Mouse (Mus musculus) midbrain, embryonic 15.5 days (tissue): ENCODE data around the gene AL731706.1. TPM values are rescaled to one million over a fixed set of nuclear protein-coding genes. Genes with fewer than 3 reads are reported as not detected.
A peak's percentile ranks its signal among the peaks of the same experiment; 100 is the strongest.
"Not testable (repeated sequence)": the region's sequence is repeated elsewhere in the genome, so short reads cannot be mapped to it uniquely, and the experiment has no call there.

Experiments used
- ATAC-seq: fragments of 200-750 bp; cut with Nextera tagmentation; replicated peaks from 2 replicates; pipeline ENCODE4 v1.8.0; 2017; ENCODE audit warnings: moderate TSS enrichment
- H3K27ac ChIP-seq: fragments of 300-500 bp; sonication (generic); 2 replicates; pipeline ENCODE4 v1.5.1; 2015; ENCODE audit warnings: mild to moderate bottlenecking, inconsistent platforms
- H3K27me3 ChIP-seq: fragments of 300-500 bp; sonication (generic); replicated peaks from 2 replicates; pipeline ENCODE4 v1.6.1; 2015; ENCODE audit warnings: inconsistent platforms
- H3K36me3 ChIP-seq: fragments of 300-500 bp; sonication (generic); replicated peaks from 2 replicates; pipeline ENCODE4 v1.6.1; 2015; ENCODE audit warnings: inconsistent platforms
- H3K4me1 ChIP-seq: fragments of 300-500 bp; sonication (generic); 2 replicates; pipeline ENCODE4 v1.6.1; 2015; ENCODE audit warnings: inconsistent platforms
- H3K4me2 ChIP-seq: fragments of 300-500 bp; sonication (generic); 2 replicates; pipeline ENCODE4 v1.6.1; 2015; ENCODE audit warnings: inconsistent platforms, mild to moderate bottlenecking, moderate library complexity
- H3K4me3 ChIP-seq: fragments of 300-500 bp; sonication (generic); 2 replicates; pipeline ENCODE4 v1.5.1; 2015; ENCODE audit warnings: mild to moderate bottlenecking, inconsistent platforms
- H3K9ac ChIP-seq: fragments of 300-500 bp; sonication (generic); 2 replicates; pipeline ENCODE4 v1.6.1; 2015; ENCODE audit warnings: mild to moderate bottlenecking, inconsistent platforms
- H3K9me3 ChIP-seq: fragments of 300-500 bp; sonication (generic); 2 replicates; pipeline ENCODE4 v1.6.1; 2016; ENCODE audit warnings: inconsistent platforms
- WGBS: fragments of 180-500 bp; shearing (Covaris S2); methylation state at CpG from one replicate; pipeline ENCODE4 v1.1.7; 2015; ENCODE audit warnings: mixed read lengths; 5-methylcytosine and 5-hydroxymethylcytosine counted together
- polyA plus RNA-seq: library from polyadenylated mRNA; unstranded; fragments of >200 nt; fragmentation: Nextera tagmentation; extraction: Ambion mirVana; gene quantifications from 2 replicates; pipeline ENCODE4 v1.2.1, GENCODE M21; 2015

The AL731706.1 gene
- polyA plus RNA-seq, 1 experiment from 2014 or later = 14.0 TPM

DNA sequence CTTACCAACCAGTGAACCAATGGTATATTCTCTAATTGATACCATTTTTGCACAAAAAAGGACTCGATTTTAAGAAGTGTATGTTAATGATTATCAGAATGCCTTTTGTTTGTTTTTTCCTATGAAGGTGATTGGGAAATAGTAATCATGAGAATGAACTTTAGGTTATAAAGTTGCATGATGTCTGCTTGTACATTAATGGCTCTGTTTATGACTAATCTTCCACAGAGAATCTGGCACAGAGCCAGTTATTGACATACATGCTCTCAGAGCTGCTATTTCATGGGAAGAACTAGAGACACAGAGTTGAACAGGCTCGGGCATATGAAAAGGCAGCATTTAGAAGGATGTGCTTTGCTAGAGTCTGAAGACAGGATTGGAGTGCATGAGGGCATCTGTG, 4.9 kb upstream of the AL731706.1 start:
- no peak for ATAC-seq
- H3K9me3 ChIP-seq = no peaks in the 10 kb centered on the region
- H3K4me1 ChIP-seq = peaks cover 6% of the 10 kb centered on the region; the same call in 1 of the 2 replicates
- no peak overlapping the region for H3K4me3 ChIP-seq
- no peaks in the 10 kb centered on the region for H3K36me3 ChIP-seq
- no peak overlapping the region for H3K4me2 ChIP-seq
- no peak overlapping the region for H3K9ac ChIP-seq
- H3K27ac ChIP-seq = no peak overlapping the region
- H3K27me3 ChIP-seq = no peaks in the 10 kb centered on the region
- WGBS = 80% methylated on average over 2 of the region's 2 CpGs

DNA sequence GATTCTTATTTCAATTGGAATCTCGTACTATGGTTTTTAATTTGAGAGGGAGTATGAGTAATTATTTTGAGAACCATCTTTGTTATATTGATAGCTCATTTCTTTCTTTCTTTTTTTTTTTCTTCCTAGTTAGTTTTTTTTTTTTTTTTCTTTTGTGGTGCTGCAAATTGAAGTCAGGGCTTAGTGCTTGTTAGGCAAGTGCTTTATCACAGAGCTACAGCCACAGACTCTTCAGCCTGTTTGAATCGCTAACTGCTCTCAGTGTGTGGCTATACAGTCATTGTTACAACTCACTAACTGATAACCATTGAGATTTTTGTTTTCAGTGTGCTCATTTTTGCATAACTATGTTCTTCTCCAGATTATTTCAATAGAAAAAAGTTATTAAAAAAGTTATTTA, 3.3 kb upstream of the AL731706.1 start:
- Histone ChIP-seq H3K9ac (no peak overlapping the region), H3K36me3 (no peaks in the 10 kb centered on the region), H3K4me2 (no peak overlapping the region), H3K27ac (no peak overlapping the region), H3K9me3 (no peaks in the 10 kb centered on the region), H3K4me1 (peaks cover 12% of the 10 kb centered on the region), H3K27me3 (no peaks in the 10 kb centered on the region), H3K4me3 (no peak overlapping the region)
- 62% methylated on average over 2 of the region's 2 CpGs for WGBS
- ATAC-seq = no peak

DNA sequence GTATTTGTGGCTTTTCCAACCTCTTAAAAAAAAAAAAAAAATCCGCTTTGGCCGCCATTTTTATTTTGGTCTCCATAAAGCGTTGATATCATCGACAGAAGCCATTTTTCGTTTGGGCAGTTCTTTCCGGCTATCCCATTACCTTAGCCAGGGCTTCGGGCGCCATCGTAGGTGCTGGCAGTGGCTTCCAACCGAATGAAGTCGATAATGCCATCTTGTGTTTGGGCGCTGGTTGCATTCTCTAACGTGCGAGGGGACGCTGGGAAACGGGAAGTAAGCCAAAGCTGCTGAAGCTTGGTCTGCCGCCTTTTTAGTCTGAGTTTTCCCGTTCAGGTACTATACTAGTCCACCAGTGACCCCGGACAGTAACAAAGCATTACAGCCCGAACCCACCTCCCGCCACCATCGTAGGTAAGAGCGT, 772 bp upstream of the AL731706.1 start:
- Histone ChIP-seq H3K4me2 (peak overlapping the region; percentile 53), H3K4me3 (peak overlapping the region; percentile 60), H3K27me3 (no peaks in the 10 kb centered on the region), H3K27ac (peak overlapping the region; percentile 98), H3K36me3 (no peaks in the 10 kb centered on the region), H3K9ac (peak overlapping the region; percentile 62), H3K9me3 (no peaks in the 10 kb centered on the region), H3K4me1 (peaks cover 12% of the 10 kb centered on the region)
- peak; percentile 88 for ATAC-seq
- under 1% methylated on average over 23 of the region's 23 CpGs for WGBS

DNA sequence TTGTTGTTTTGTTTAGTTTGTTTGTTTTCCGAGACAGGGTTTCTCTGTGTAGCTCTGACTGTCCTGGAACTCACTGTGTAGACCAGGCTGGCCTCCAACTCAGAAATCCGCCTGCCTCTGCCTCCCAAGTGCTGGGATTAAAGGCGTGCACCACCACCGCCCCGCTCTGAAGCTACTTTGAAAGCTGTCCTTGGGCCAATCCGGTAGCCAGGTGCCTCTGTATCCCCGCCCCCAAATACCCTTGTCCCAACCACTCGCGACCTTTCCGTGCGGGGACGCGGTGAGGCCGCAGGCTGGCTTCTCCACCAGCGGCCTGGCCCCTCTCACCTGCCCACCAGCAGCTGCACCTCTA, 497 bp downstream of the AL731706.1 start:
- Histone ChIP-seq H3K9ac (peak overlapping the region; percentile 78), H3K4me3 (peak overlapping the region; percentile 60), H3K27ac (peak overlapping the region; percentile 98), H3K4me2 (peak overlapping the region; percentile 52), H3K4me1 (peaks cover 12% of the 10 kb centered on the region)
- ATAC-seq = peak; percentile 73
- not testable (repeated sequence) for H3K9me3 ChIP-seq, H3K36me3 ChIP-seq, H3K27me3 ChIP-seq
- 7% methylated on average over 15 of the region's 15 CpGs for WGBS

DNA sequence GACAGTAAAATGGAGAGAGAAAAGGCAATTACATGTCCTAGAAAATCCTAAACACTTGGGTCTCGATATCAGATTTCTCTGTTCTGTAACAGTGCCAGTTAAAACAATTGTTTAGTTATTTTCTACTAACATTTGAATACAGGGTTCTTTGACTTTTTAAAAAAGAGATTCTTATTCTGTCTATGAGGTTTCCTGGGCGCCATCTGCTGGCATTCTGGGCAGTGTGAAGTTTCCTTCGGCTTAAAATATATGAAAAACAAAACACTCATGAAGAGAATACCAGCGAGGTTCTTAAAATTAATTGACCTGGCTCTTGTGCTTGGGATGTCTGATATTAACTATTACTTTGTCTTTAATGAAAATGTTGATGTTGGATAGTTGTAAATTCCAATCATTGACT, 4.3 kb downstream of the AL731706.1 start:
- no peak overlapping the region for H3K9ac ChIP-seq
- no peak for ATAC-seq
- 66% methylated on average over 4 of the region's 4 CpGs for WGBS
- peaks cover 6% of the 10 kb centered on the region for H3K4me1 ChIP-seq
- no peaks in the 10 kb centered on the region for H3K27me3 ChIP-seq
- H3K9me3 ChIP-seq = no peaks in the 10 kb centered on the region
- H3K4me3 ChIP-seq = no peak overlapping the region
- H3K4me2 ChIP-seq = no peak overlapping the region
- no peaks in the 10 kb centered on the region; the same call in 1 of the 2 replicates for H3K36me3 ChIP-seq
- no peak overlapping the region for H3K27ac ChIP-seq

DNA sequence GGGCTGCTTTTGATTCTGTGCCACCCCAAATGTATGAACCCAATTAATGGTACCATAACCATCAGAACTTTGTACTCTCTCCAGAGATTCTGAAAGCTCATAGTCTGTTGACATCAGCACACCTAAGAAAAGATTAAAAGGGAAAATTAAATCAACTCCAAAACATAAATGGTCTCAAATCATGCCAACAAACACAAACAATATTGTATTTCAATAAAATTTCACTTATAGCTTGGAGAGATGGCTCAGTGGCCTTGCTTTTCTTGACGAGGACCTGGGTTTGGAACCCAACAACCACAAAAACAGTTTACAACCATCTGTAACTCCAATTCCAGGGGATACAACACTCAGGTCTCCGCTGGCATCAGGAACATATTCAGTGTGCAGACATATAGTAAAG, 5.6 kb downstream of the AL731706.1 start, which contains the start of gene AL731706.2:
Gene AL731706.2, minus strand, starts transcription at position 101 of the 400 bp plus-strand sequence.
- peaks cover 6% of the 10 kb centered on the region for H3K4me1 ChIP-seq
- H3K4me2 ChIP-seq = no peak within 1 kb of the TSS
- no peak within 1 kb of the TSS for H3K9ac ChIP-seq
- H3K27ac ChIP-seq = no peak within 1 kb of the TSS
- H3K4me3 ChIP-seq = no peak within 1 kb of the TSS
- ATAC-seq = no peak
- peaks cover 7% of the 10 kb centered on the region; the same call in 1 of the 2 replicates for H3K36me3 ChIP-seq
- no peaks in the 10 kb centered on the region for H3K27me3 ChIP-seq
- H3K9me3 ChIP-seq = no peaks in the 10 kb centered on the region
- WGBS = 97% methylated on average over 2 of the region's 2 CpGs

DNA sequence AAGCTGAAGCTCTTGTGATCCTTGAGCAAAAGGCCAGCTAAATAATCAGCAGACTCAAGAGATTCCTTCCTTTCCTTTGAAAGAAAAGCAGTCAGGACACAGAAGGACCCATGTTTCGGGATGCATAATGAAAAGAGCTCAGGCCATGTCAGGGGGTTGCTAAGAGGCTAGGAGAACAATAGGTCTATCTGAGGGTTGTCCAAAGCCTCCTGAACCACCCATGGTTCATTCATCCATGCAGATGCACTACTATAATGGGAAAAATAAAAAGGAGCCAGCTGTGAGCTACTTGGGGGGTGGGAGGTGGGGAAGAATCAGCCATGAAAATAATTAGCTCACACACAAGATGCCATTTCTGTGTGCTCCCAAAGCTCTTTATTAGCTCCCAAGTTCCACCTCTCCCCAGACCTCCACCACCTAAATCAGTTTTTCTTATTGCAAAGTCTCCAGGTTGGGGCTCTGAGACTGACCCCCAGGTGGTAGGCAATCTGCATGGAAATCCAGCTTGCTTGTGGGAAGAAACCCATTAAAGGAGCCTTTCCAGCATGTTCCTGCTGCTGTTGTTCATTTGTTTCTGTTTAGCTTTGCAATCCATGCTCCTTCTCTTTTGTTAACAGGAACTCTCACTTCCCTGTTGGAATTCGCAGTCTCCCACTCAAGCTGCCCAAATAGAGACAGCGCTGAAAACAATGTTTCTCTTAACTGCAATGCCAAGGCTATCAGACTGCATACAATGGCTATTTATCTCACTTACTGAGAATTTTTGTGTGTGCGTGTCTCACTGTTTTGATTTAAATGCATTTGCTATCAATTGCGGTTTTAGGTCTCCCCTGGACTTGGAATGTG, 36.4 kb downstream of the AL731706.1 start:
- Histone ChIP-seq H3K27ac (peak overlapping the region; percentile 62), H3K9me3 (no peaks in the 10 kb centered on the region), H3K27me3 (no peaks in the 10 kb centered on the region), H3K4me1 (peaks cover 16% of the 10 kb centered on the region), H3K9ac (no peak overlapping the region), H3K4me3 (no peak overlapping the region), H3K4me2 (no peak overlapping the region), H3K36me3 (no peaks in the 10 kb centered on the region)
- WGBS = 8% methylated on average over 5 of the region's 5 CpGs
- ATAC-seq = peak; percentile 52; the same call in 1 of the 2 replicates

DNA sequence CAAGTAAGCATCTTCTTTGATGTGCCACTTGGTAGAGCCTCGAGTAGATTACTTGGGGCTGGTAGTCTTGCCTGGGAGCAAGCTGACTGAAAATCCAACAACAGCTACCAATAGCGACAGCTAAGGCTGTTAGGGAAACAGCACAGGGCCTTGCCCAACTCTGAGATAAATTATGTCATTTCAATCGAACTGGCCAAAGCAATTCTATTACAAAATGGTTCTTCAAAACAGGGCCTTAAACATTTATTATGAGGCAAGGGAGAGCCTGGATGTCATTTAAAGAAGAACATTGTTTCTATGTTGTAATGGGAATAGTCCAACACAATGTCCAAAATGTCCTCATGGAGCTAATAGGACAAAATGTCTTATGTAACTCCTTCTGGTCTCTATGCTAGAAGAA, 40.8 kb downstream of the AL731706.1 start:
- Histone ChIP-seq H3K9me3 (no peaks in the 10 kb centered on the region), H3K27me3 (no peaks in the 10 kb centered on the region), H3K4me3 (no peak overlapping the region), H3K27ac (no peak overlapping the region), H3K4me1 (peaks cover 15% of the 10 kb centered on the region), H3K9ac (no peak overlapping the region), H3K4me2 (no peak overlapping the region), H3K36me3 (no peaks in the 10 kb centered on the region)
- WGBS = 76% methylated on average over 3 of the region's 3 CpGs
- ATAC-seq = no peak

DNA sequence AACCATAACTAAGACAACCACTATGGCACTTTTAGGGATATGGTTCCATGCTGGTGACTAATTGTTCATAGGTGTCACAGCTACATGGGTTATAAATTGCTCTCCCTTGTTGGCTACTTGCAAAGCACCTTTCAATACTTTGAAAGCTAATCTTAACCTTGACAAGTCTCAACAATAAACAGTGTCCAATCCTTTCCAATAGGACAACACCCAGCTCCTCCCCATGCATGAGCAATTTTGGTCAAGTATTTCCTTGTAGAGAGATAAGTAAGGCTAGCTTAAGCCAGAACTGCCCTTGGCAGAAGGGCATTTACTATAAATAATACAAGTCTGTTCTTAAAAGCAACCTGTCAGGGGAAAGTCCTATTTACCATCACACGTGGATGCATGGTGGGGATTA, 53.2 kb downstream of the AL731706.1 start:
- Histone ChIP-seq H3K9me3 (no peaks in the 10 kb centered on the region), H3K4me1 (no peaks in the 10 kb centered on the region), H3K4me2 (no peak overlapping the region), H3K9ac (no peak overlapping the region), H3K27ac (no peak overlapping the region), H3K4me3 (no peak overlapping the region), H3K36me3 (no peaks in the 10 kb centered on the region), H3K27me3 (no peaks in the 10 kb centered on the region)
- ATAC-seq = no peak
- WGBS = 37% methylated on average over 1 of the region's 1 CpGs

DNA sequence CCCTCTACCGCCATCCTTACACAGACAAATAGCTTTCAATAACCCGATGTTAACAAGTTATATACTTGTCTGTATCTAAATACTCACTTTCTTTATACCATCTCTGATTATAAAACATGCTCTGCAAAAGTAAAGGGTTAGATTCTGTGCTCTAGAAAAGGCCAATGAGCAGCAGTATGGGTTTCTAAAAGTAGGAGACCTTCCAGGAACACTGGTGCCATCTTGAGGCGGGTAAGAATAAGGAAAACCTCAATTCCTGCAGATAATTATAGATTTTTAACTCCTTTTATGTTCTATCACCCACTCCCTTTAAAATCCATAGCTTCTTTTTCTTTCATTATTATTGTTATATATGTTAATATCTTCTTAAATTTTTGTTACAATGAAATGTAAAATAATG, 55.3 kb downstream of the AL731706.1 start:
- H3K9ac ChIP-seq = no peak overlapping the region
- no peak for ATAC-seq

DNA sequence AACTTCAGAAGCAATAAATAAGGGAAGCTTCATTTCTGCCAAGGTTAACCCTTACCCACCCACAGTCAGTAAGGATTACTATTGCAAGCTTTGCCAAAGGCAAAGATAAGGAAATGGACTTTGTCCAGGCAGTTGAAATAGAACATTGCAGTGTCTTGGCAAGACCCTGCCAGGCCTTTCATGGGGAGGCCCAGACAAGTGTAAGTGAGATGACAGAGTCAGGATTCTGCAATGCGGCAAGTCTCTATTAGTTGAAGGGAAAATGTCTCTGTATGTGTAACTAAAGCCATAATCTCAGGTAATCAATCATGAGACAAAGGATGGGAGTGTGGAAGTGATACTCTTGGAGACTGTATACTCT, 56.5 kb downstream of the AL731706.1 start:
- Histone ChIP-seq H3K27me3 (no peaks in the 10 kb centered on the region), H3K9me3 (no peaks in the 10 kb centered on the region), H3K4me3 (no peak overlapping the region), H3K36me3 (no peaks in the 10 kb centered on the region), H3K4me2 (no peak overlapping the region), H3K27ac (no peak overlapping the region), H3K9ac (no peak overlapping the region), H3K4me1 (no peaks in the 10 kb centered on the region)
- WGBS = 98% methylated on average over 1 of the region's 1 CpGs
- ATAC-seq = no peak

More for the DNA sequence above, 55.3 kb downstream of the AL731706.1 start:
- Histone ChIP-seq H3K27ac (no peak overlapping the region), H3K9me3 (no peaks in the 10 kb centered on the region), H3K4me1 (no peaks in the 10 kb centered on the region), H3K27me3 (no peaks in the 10 kb centered on the region), H3K4me3 (no peak overlapping the region), H3K36me3 (no peaks in the 10 kb centered on the region), H3K4me2 (no peak overlapping the region)
- 69% methylated on average over 3 of the region's 3 CpGs for WGBS

DNA sequence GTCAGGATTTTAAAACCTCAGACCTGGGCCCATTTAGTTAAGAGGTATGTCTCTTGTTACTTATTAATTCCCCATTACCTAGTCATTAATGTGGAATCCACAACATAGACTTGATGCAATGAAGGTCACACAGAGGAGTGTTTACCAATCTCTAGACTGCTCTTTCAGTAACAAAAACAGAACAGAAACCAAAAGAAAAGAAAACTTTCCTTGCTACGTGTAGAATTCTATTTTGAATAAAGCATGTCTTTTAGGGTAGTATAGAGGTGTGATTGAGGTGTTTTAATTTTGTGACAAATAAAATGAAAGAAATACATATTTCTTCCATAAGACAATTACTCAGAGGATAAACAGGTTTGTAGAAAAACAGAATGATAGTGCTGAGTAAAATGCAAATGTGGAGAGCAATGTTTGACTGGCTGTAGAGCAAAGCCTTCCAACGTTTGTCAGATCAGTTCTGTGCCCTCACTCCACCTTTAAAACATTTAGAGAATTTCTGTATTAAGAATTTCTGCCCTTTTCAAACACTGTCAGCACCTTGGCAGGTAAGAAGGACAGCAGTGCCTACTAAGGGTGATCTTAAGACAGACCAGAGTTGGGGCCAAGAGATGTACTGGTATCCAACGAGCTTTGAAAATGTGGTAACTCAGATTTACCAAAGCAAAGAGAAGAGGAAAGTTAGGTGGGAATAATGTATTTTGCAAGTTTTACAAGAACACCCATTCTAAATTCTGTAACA, 57.0 kb downstream of the AL731706.1 start:
- H3K4me2 ChIP-seq = no peak overlapping the region
- no peak overlapping the region for H3K9ac ChIP-seq
- no peaks in the 10 kb centered on the region for H3K4me1 ChIP-seq
- whole genome bisulfite sequencing = 83% methylated on average over 3 of the region's 3 CpGs
- H3K27me3 ChIP-seq = no peaks in the 10 kb centered on the region
- no peak overlapping the region for H3K27ac ChIP-seq
- H3K36me3 ChIP-seq = no peaks in the 10 kb centered on the region
- H3K4me3 ChIP-seq = no peak overlapping the region
- ATAC-seq = no peak
- no peaks in the 10 kb centered on the region for H3K9me3 ChIP-seq
